Mouse (Mus musculus) spleen, adult 18-20 months (tissue): Measurements from ENCODE around the gene Creb3l1.

Source experiments
- DNase-seq, 2 experiments: peaks; one replicate each; pipeline ENCODE4 v3.0.0; 2022; ENCODE audit warnings: mixed read lengths in 2 of 2

Gene Creb3l1

GRCm38 (mm10) chr2:91997905-91998608 lies 26.2 kb downstream of the Creb3l1 start:
- DNase-seq = no peak

GRCm38 (mm10) chr2:91996006-91996405 lies 28.3 kb downstream of the Creb3l1 start:
- DNase-seq = no peak

GRCm38 (mm10) chr2:91993409-91993808 lies 30.9 kb downstream of the Creb3l1 start:
- no peak for DNase-seq

- DNase-seq = no peak
Measured at GRCm38 (mm10) chr2:91989750-91990149, 34.6 kb downstream of the Creb3l1 start.

GRCm38 (mm10) chr2:91987542-91987941 lies 36.8 kb downstream of the Creb3l1 start:
- peak; percentile 63 to 87 for DNase-seq

GRCm38 (mm10) chr2:91986071-91986470 lies 38.2 kb downstream of the Creb3l1 start:
- DNase-seq = no peak

- peak in 1 of 2 experiments; percentile 18 for DNase-seq
Measured at GRCm38 (mm10) chr2:91984906-91985525, 39.3 kb downstream of the Creb3l1 start.

- peak; percentile 60 to 68 for DNase-seq
Measured at GRCm38 (mm10) chr2:91984439-91984838, 39.9 kb downstream of the Creb3l1 start.

- no peak for DNase-seq
Measured at GRCm38 (mm10) chr2:91980830-91981229, 43.5 kb downstream of the Creb3l1 start.

GRCm38 (mm10) chr2:91980245-91980644 lies 44.1 kb downstream of the Creb3l1 start:
- DNase-seq = no peak

GRCm38 (mm10) chr2:91978547-91978946 lies 45.8 kb downstream of the Creb3l1 start:
- DNase-seq = no peak

GRCm38 (mm10) chr2:91977960-91978359 lies 46.3 kb downstream of the Creb3l1 start:
- no peak for DNase-seq

- DNase-seq = no peak
Measured at GRCm38 (mm10) chr2:91975581-91976541, 48.4 kb downstream of the Creb3l1 start, which contains the start of gene Dgkz. Gene Dgkz, minus strand, starts transcription at chr2:91975864.

- no peak for DNase-seq
Measured at GRCm38 (mm10) chr2:91973416-91974135, 50.7 kb downstream of the Creb3l1 start.

GRCm38 (mm10) chr2:91972121-91972566 lies 52.2 kb downstream of the Creb3l1 start:
- DNase-seq = no peak

- no peak for DNase-seq
Measured at GRCm38 (mm10) chr2:91971231-91972097, 52.8 kb downstream of the Creb3l1 start.

- no peak for DNase-seq
Measured at GRCm38 (mm10) chr2:91967962-91968361, 56.3 kb downstream of the Creb3l1 start.

- no peak for DNase-seq
Measured at GRCm38 (mm10) chr2:91966367-91966766, 57.9 kb downstream of the Creb3l1 start.

- DNase-seq = peak; percentile 79 to 81
Measured at GRCm38 (mm10) chr2:91965417-91965816, 58.9 kb downstream of the Creb3l1 start.

- DNase-seq = no peak
Measured at GRCm38 (mm10) chr2:91964610-91965204, 59.6 kb downstream of the Creb3l1 start.

GRCm38 (mm10) chr2:91963443-91963932 lies 60.8 kb downstream of the Creb3l1 start:
- peak; percentile 93 to 99 for DNase-seq
